Mouse (Mus musculus) lung, postnatal 0 days (tissue): ENCODE data around the gene Rp9.

Source experiments
- CTCF ChIP-seq: IDR thresholded peaks from 2 replicates; pipeline ENCODE4 v1.5.1; 2016; ENCODE audit warnings: antibody characterized with exemption, mild to moderate bottlenecking
- EP300 ChIP-seq: IDR thresholded peaks from 2 replicates; pipeline ENCODE4 v1.6.1; 2016; ENCODE audit warnings: antibody characterized with exemption, mild to moderate bottlenecking, control low read depth

- TF ChIP-seq CTCF: no peak
- no peak for TF ChIP-seq EP300
Measured at GRCm38 (mm10) chr9:22505574-22505973, 36.0 kb upstream of the Rp9 start.
